ENCODE assay signal across 16 mouse cellular contexts in genomic region chr13:81176071-81176470, GRCm38 (mm10).
DNase-seq lines count a peak whose midpoint lies in the region; ATAC-seq and TF ChIP-seq lines count a peak whose summit lies in the region.
"Had no signal": no experiment of that assay in that cellular context is flagged by ENCODE, and none has a peak within 500 bp of the region (broad histone marks: within the 10 kb centered on the region; RNA-seq: fewer than 3 reads in every experiment).

No protein-coding gene starts in this region.

- H3K4me3 ChIP-seq in forebrain, postnatal 0 days (ENCODE audit: low read depth, low read length) = no peak overlapping the region
- H3K4me3 ChIP-seq in forebrain, embryonic 16.5 days (replicated peaks; ENCODE audit: low read length) = no peak overlapping the region
- H3K4me3 ChIP-seq: forebrain, embryonic 13.5 days; hindbrain, embryonic 15.5 days; midbrain, embryonic 12.5 days had no signal

- H3K27ac ChIP-seq in forebrain, postnatal 0 days (ENCODE audit: low read depth, low read length) = no peak overlapping the region
- H3K27ac ChIP-seq in forebrain, embryonic 16.5 days (ENCODE audit: low read length) = no peak overlapping the region
- H3K27ac ChIP-seq: forebrain, embryonic 13.5 days; hindbrain, embryonic 15.5 days; liver, embryonic 14.5 days; midbrain, embryonic 12.5 days had no signal

- no peak overlapping the region for H3K9ac ChIP-seq in forebrain, postnatal 0 days
- no peak overlapping the region for H3K9ac ChIP-seq in forebrain, embryonic 16.5 days (replicated peaks; ENCODE audit: low read depth, low read length)
- H3K9ac ChIP-seq: forebrain, embryonic 13.5 days; hindbrain, embryonic 15.5 days; liver, embryonic 14.5 days; midbrain, embryonic 12.5 days had no signal

- 93% methylated on average over 3 of the region's 3 CpGs for WGBS in forebrain, postnatal 0 days
- WGBS in forebrain, embryonic 16.5 days = 89% methylated on average over 3 of the region's 3 CpGs

- H3K36me3 ChIP-seq in forebrain, postnatal 0 days (ENCODE audit: insufficient read depth) = no peaks in the 10 kb centered on the region
- H3K36me3 ChIP-seq in forebrain, embryonic 16.5 days (ENCODE audit: control insufficient read depth, insufficient read depth) = no peaks in the 10 kb centered on the region
- H3K36me3 ChIP-seq: hindbrain, embryonic 15.5 days had no signal

- no peak overlapping the region for H3K4me2 ChIP-seq in forebrain, postnatal 0 days (ENCODE audit: low read depth)
- H3K4me2 ChIP-seq in forebrain, embryonic 16.5 days (ENCODE audit: low read length) = no peak overlapping the region
- H3K4me2 ChIP-seq: forebrain, embryonic 13.5 days; hindbrain, embryonic 15.5 days; midbrain, embryonic 12.5 days had no signal

- peak; percentile 99 for ATAC-seq in inflammation-experienced regulatory T-cells, adult 6 months
- no peak for ATAC-seq in forebrain, postnatal 0 days
- no peak for ATAC-seq in forebrain, embryonic 16.5 days
- ATAC-seq: forebrain, embryonic 13.5 days had no signal

- no peaks in the 10 kb centered on the region for H3K9me3 ChIP-seq in forebrain, postnatal 0 days (ENCODE audit: low read length)
- H3K9me3 ChIP-seq in forebrain, embryonic 16.5 days (ENCODE audit: control insufficient read depth, low read length) = no peaks in the 10 kb centered on the region
- H3K9me3 ChIP-seq: forebrain, embryonic 13.5 days; hindbrain, embryonic 15.5 days; midbrain, embryonic 12.5 days had no signal

- intact Hi-C loops in gastrocnemius, postnatal 36 days (cut with DNase I) = no loop called here

- TF ChIP-seq CTCF in forebrain, postnatal 0 days (IDR thresholded peaks at IDR 0.05; ENCODE audit: low read depth) = no peak

- DNase-seq in 416B (ENCODE audit: low read depth) = peak; percentile 67
- DNase-seq in CD8-positive naive resting alpha-beta T cell, adult 2 months (ENCODE audit: low read depth in 2 of 2, low spot score in 2 of 2) = peak; percentile 50 to 54
- DNase-seq in spleen, postnatal 36 days (ENCODE audit: low spot score in 2 of 2) = peak; percentile 63 to 68
- DNase-seq in gastrocnemius, postnatal 36 days = no peak
- DNase-seq in forebrain, postnatal 0 days = no peak
- DNase-seq in left cerebral cortex, adult 9 months (ENCODE audit: low spot score in 2 of 2) = no peak
- DNase-seq: adrenal gland, postnatal 14 days; cerebellum, postnatal 36 days; kidney, adult 8-10 months; lung, postnatal 10 days had no signal

- no peaks in the 10 kb centered on the region for H3K27me3 ChIP-seq in forebrain, postnatal 0 days (ENCODE audit: insufficient read depth, low read length)
- H3K27me3 ChIP-seq in forebrain, embryonic 16.5 days (replicated peaks; ENCODE audit: control insufficient read depth, insufficient read depth, low read length) = no peaks in the 10 kb centered on the region
- H3K27me3 ChIP-seq: forebrain, embryonic 13.5 days; hindbrain, embryonic 15.5 days; midbrain, embryonic 12.5 days had no signal

- no peaks in the 10 kb centered on the region for H3K4me1 ChIP-seq in forebrain, postnatal 0 days (ENCODE audit: insufficient read depth)
- no peaks in the 10 kb centered on the region for H3K4me1 ChIP-seq in forebrain, embryonic 16.5 days (replicated peaks; ENCODE audit: control insufficient read depth, insufficient read depth, low read length)
- H3K4me1 ChIP-seq: forebrain, embryonic 13.5 days; hindbrain, embryonic 15.5 days; midbrain, embryonic 12.5 days had no signal

Comparison
In these comparisons a context has a peak if more than half of its experiments do, and no peak if none do; other contexts are left out.
1. DNase-seq: peak in 416B (single experiment), CD8-positive naive resting alpha-beta T cell, adult 2 months (2 of 2) and spleen, postnatal 36 days (2 of 2); none in gastrocnemius, postnatal 36 days (0 of 2), forebrain, postnatal 0 days (single experiment) and left cerebral cortex, adult 9 months (0 of 2).